Comparison of ENCODE assay signal across 24 mouse cellular contexts in genomic region chr2:157712677-157713076, GRCm38 (mm10). TPM values are rescaled to one million over a fixed set of nuclear protein-coding genes. Genes with fewer than 3 reads are reported as not detected.
DNase-seq lines count a peak whose midpoint lies in the region; ATAC-seq and TF ChIP-seq lines count a peak whose summit lies in the region.
"Had no signal": no experiment of that assay in that cellular context is flagged by ENCODE, and none has a peak within 500 bp of the region (broad histone marks: within the 10 kb centered on the region; RNA-seq: fewer than 3 reads in every experiment).

No protein-coding gene starts in this region.

- no peak overlapping the region for H3K4me3 ChIP-seq in kidney, embryonic 15.5 days (replicated peaks)
- no peak overlapping the region for H3K4me3 ChIP-seq in lung, embryonic 14.5 days (ENCODE audit: low read depth, low read length)
- no peak overlapping the region for H3K4me3 ChIP-seq in lung, adult 2 months (replicated peaks; ENCODE audit: extremely low read depth, low read depth, low read length)
- H3K4me3 ChIP-seq: embryonic facial prominence, embryonic 12.5 days; embryonic facial prominence, embryonic 15.5 days; gastrocnemius, adult 2 months; hindbrain, embryonic 12.5 days had no signal

- H3K4me2 ChIP-seq in kidney, embryonic 15.5 days: no peak overlapping the region
- H3K4me2 ChIP-seq in lung, embryonic 14.5 days: no peak overlapping the region
- H3K4me2 ChIP-seq: embryonic facial prominence, embryonic 12.5 days; embryonic facial prominence, embryonic 15.5 days; heart, embryonic 11.5 days; hindbrain, embryonic 12.5 days had no signal

- TF ChIP-seq POLR2A in lung, adult 2 months (IDR thresholded peaks at IDR 0.05; ENCODE audit: borderline replicate concordance, extremely low read depth, low read depth, low read length): no peak

- peaks cover 40% of the 10 kb centered on the region for H3K4me1 ChIP-seq in kidney, embryonic 15.5 days
- H3K4me1 ChIP-seq in lung, embryonic 14.5 days (ENCODE audit: insufficient read depth): 0 out of 2 replicates have a peak, but pooled peaks cover 9% of the 10 kb centered on the region
- no peaks in the 10 kb centered on the region for H3K4me1 ChIP-seq in lung, adult 2 months (ENCODE audit: control insufficient read depth, insufficient read depth, low read length)

- WGBS in kidney, embryonic 15.5 days: 65% methylated on average over 6 of the region's 6 CpGs
- 53% methylated on average over 6 of the region's 6 CpGs for WGBS in lung, embryonic 14.5 days
- WGBS in lung, adult 2 months: 56% methylated on average over 6 of the region's 6 CpGs

- no peaks in the 10 kb centered on the region for H3K36me3 ChIP-seq in kidney, embryonic 15.5 days
- no peaks in the 10 kb centered on the region for H3K36me3 ChIP-seq in lung, embryonic 14.5 days (ENCODE audit: insufficient read depth)
- H3K36me3 ChIP-seq: embryonic facial prominence, embryonic 12.5 days; embryonic facial prominence, embryonic 15.5 days; G1E; hindbrain, embryonic 12.5 days had no signal

- no peaks in the 10 kb centered on the region for H3K9me3 ChIP-seq in kidney, embryonic 15.5 days (replicated peaks)
- no peaks in the 10 kb centered on the region for H3K9me3 ChIP-seq in lung, embryonic 14.5 days (ENCODE audit: low read depth, low read length)
- H3K9me3 ChIP-seq: embryonic facial prominence, embryonic 12.5 days; embryonic facial prominence, embryonic 15.5 days; G1E; hindbrain, embryonic 12.5 days had no signal

- DNase-seq in kidney, adult 8-10 months: no peak
- DNase-seq in lung, embryonic 14.5 days: peak; percentile 50
- DNase-seq in lung, adult 2 months: no peak
- DNase-seq in lung, postnatal 10 days: peak; percentile 65
- DNase-seq in lung, postnatal 4 days: peak; percentile 20 to 65
- DNase-seq in embryo, embryonic 10.5 days (ENCODE audit: low spot score): no peak
- DNase-seq: adrenal gland, postnatal 10 days; adrenal gland, postnatal 36 days; B cell, adult 2 months; cerebellum, adult 18-20 months; cerebellum, adult 9-10 months; cerebellum, postnatal 14 days; forebrain, postnatal 0 days; gastrocnemius, adult 2 months; gastrocnemius, postnatal 14 days; heart, adult 11 months had no signal

- no peaks in the 10 kb centered on the region for H3K27me3 ChIP-seq in kidney, embryonic 15.5 days
- H3K27me3 ChIP-seq in lung, embryonic 14.5 days (ENCODE audit: insufficient read depth, low read length): no peaks in the 10 kb centered on the region
- H3K27me3 ChIP-seq: embryonic facial prominence, embryonic 12.5 days; embryonic facial prominence, embryonic 15.5 days; hindbrain, embryonic 12.5 days had no signal

- TF ChIP-seq CTCF in lung, embryonic 14.5 days (IDR thresholded peaks at IDR 0.05; ENCODE audit: low read depth): no peak
- no peak for TF ChIP-seq CTCF in lung, adult 2 months (IDR thresholded peaks at IDR 0.05; ENCODE audit: insufficient read depth, low read length)

- no peak overlapping the region for H3K27ac ChIP-seq in kidney, embryonic 15.5 days
- H3K27ac ChIP-seq in lung, embryonic 14.5 days (ENCODE audit: low read depth): no peak overlapping the region
- H3K27ac ChIP-seq: embryonic facial prominence, embryonic 12.5 days; embryonic facial prominence, embryonic 15.5 days; gastrocnemius, adult 2 months; hindbrain, embryonic 12.5 days had no signal

- no peak overlapping the region for H3K9ac ChIP-seq in kidney, embryonic 15.5 days
- no peak overlapping the region for H3K9ac ChIP-seq in lung, embryonic 14.5 days
- H3K9ac ChIP-seq: embryonic facial prominence, embryonic 12.5 days; embryonic facial prominence, embryonic 15.5 days; forebrain, postnatal 0 days; hindbrain, embryonic 12.5 days had no signal

- peak; percentile 27; the same call in 1 of the 2 replicates for ATAC-seq in kidney, embryonic 15.5 days (replicated peaks; ENCODE audit: low FRiP score)
- 0 out of 2 replicates have a peak, but pooled peaks have one; percentile 32 for ATAC-seq in lung, embryonic 14.5 days (ENCODE audit: insufficient read depth)
- ATAC-seq: forebrain, embryonic 14.5 days; forebrain, postnatal 0 days; Patski had no signal

RNA-seq across cellular contexts. Expression of gene Ctnnbl1, which starts 24.5 kb away (rescaled TPM):
- polyA plus RNA-seq in kidney, embryonic 15.5 days (2015; fragmentation: Nextera tagmentation; extraction: Ambion mirVana): 72.7 and 75.3 TPM in 2 replicates
- 57.7 and 60.9 TPM in 2 replicates for polyA plus RNA-seq in lung, embryonic 14.5 days (2014; fragmentation: Nextera tagmentation; extraction: Ambion mirVana)
- 13.6 and 27.0 TPM in 2 replicates for polyA plus RNA-seq in lung, adult 2 months (2012; rRNA removed)

Comparison
In these comparisons a context has a peak if more than half of its experiments do, and no peak if none do; other contexts are left out.
1. DNase-seq: peak in lung, embryonic 14.5 days (single experiment), lung, postnatal 10 days (single experiment) and lung, postnatal 4 days (2 of 2); none in kidney, adult 8-10 months (0 of 2), lung, adult 2 months (single experiment) and embryo, embryonic 10.5 days (single experiment).